Mouse (Mus musculus) midbrain, embryonic 11.5 days (tissue): ENCODE measurements around the gene Sptbn4. TPM values are rescaled to one million over a fixed set of nuclear protein-coding genes. Genes with fewer than 3 reads are reported as not detected.

Experiments
- ATAC-seq: fragments of 200-750 bp; cut with Nextera tagmentation; 2 replicates; pipeline ENCODE4 v1.8.0; 2017; ENCODE audit warnings: moderate TSS enrichment, moderate library complexity; ENCODE audit not compliant: low FRiP score
- DNase-seq: peaks from one replicate; pipeline ENCODE4 v3.0.0; 2015; ENCODE audit warnings: low spot score; ENCODE audit errors: missing footprints
- H3K27ac ChIP-seq: fragments of 300-500 bp; sonication (generic); 2 replicates; pipeline ENCODE4 v1.5.1; 2014; ENCODE audit warnings: low read depth, low read length
- H3K27me3 ChIP-seq: fragments of 300-500 bp; sonication (generic); 2 replicates; pipeline ENCODE4 v1.6.1; 2014; ENCODE audit warnings: mild to moderate bottlenecking, low read length, moderate library complexity, mixed read lengths; ENCODE audit not compliant: control insufficient read depth, insufficient read depth
- H3K36me3 ChIP-seq: fragments of 300-500 bp; sonication (generic); 2 replicates; pipeline ENCODE4 v1.6.1; 2014; ENCODE audit warnings: mild to moderate bottlenecking, low read length, moderate library complexity, mixed read lengths; ENCODE audit not compliant: control insufficient read depth, insufficient read depth
- H3K4me1 ChIP-seq: fragments of 300-500 bp; sonication (generic); 2 replicates; pipeline ENCODE4 v1.6.1; 2014; ENCODE audit warnings: low read length; ENCODE audit not compliant: control insufficient read depth, insufficient read depth
- H3K4me2 ChIP-seq: fragments of 300-500 bp; sonication (generic); 2 replicates; pipeline ENCODE4 v1.6.1; 2014; ENCODE audit warnings: mild to moderate bottlenecking, moderate library complexity
- H3K4me3 ChIP-seq: fragments of 300-500 bp; sonication (generic); 2 replicates; pipeline ENCODE4 v1.5.1; 2014; ENCODE audit warnings: low read depth, low read length
- H3K9ac ChIP-seq: fragments of 300-500 bp; sonication (generic); 2 replicates; pipeline ENCODE4 v1.6.1; 2014; ENCODE audit warnings: low read length
- H3K9me3 ChIP-seq: fragments of 300-500 bp; sonication (generic); 2 replicates; pipeline ENCODE4 v1.6.1; 2016; ENCODE audit warnings: low read length; ENCODE audit not compliant: control insufficient read depth
- WGBS: fragments of 180-500 bp; shearing (Covaris S2); extraction: QIAGEN DNeasy Blood & Tissue Kit; methylation state at CpG from one replicate; pipeline ENCODE4 v1.1.7; 2014; 5-methylcytosine and 5-hydroxymethylcytosine counted together
- polyA plus RNA-seq: library from polyadenylated mRNA; unstranded; fragments of >200 nt; fragmentation: Nextera tagmentation; extraction: Ambion mirVana; gene quantifications from 2 replicates; pipeline ENCODE4 v1.2.1, GENCODE M21; 2014

The Sptbn4 gene
- polyA plus RNA-seq, 1 experiment from 2014 or later, result 0.31 TPM

GRCm38 (mm10) chr7:27339114-27339513 lies 108.4 kb downstream of the Sptbn4 start:
- Histone ChIP-seq H3K4me2 (peak overlapping the region; percentile 13; the same call in 1 of the 2 replicates), H3K9ac (no peak overlapping the region), H3K27me3 (peaks cover 33% of the 10 kb centered on the region), H3K4me1 (peaks cover 22% of the 10 kb centered on the region), H3K27ac (no peak overlapping the region), H3K9me3 (no peaks in the 10 kb centered on the region), H3K36me3 (peaks cover 2% of the 10 kb centered on the region; the same call in 1 of the 2 replicates), H3K4me3 (no peak overlapping the region)
- no peak for ATAC-seq
- DNase-seq, result no peak
- 60% methylated on average over 4 of the region's 4 CpGs for WGBS

DNA sequence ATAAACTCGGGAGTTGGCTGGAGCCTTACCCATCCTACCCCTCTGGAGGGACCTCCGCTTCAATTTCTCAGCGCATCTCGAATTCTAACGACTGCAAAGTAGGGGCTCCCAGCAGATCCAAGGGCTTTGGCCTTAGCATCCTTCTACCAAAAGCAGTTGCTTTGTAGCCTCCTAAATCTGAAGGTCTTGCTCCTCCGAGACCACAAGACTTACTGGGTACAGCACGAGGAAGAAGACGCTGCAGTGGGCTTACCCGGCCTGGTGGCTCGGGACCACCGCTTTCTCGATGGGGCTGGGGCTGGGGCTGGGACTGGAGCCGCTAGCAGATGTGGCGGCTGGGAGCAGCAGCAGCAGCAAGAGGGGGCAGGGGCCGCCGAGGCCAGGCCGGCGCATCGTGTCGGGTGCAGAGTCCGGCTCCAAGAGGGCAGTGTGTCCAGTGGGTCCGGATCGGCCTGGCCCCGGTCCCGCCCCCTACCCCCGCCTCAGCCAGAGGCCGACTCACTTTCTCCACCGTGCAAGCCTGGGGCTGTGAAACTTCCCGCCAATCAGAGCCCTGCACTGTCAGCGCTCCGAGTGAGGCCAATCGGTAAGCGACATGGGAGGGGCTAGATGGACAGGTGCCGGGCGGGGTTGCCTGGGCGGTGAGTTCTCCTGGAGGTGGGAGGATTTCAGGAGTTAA lies 110.2 kb downstream of the Sptbn4 start, which contains the start of gene Ltbp4:
Gene Ltbp4, minus strand, starts transcription at position 518 of the 679 bp plus-strand sequence.
- H3K4me3 ChIP-seq, result peak within 1 kb of the TSS; percentile 40
- H3K27ac ChIP-seq, result no peak within 1 kb of the TSS
- H3K4me2 ChIP-seq, result peak within 1 kb of the TSS; percentile 76
- peak; percentile 60 for ATAC-seq
- H3K9ac ChIP-seq, result peak within 1 kb of the TSS; percentile 53
- under 1% methylated on average over 36 of the region's 36 CpGs for WGBS
- no peaks in the 10 kb centered on the region for H3K9me3 ChIP-seq
- H3K36me3 ChIP-seq, result peaks cover under 1% of the 10 kb centered on the region; the same call in 1 of the 2 replicates
- H3K27me3 ChIP-seq, result peaks cover 51% of the 10 kb centered on the region
- DNase-seq, result peak; percentile 93
- H3K4me1 ChIP-seq, result peaks cover 40% of the 10 kb centered on the region

DNA sequence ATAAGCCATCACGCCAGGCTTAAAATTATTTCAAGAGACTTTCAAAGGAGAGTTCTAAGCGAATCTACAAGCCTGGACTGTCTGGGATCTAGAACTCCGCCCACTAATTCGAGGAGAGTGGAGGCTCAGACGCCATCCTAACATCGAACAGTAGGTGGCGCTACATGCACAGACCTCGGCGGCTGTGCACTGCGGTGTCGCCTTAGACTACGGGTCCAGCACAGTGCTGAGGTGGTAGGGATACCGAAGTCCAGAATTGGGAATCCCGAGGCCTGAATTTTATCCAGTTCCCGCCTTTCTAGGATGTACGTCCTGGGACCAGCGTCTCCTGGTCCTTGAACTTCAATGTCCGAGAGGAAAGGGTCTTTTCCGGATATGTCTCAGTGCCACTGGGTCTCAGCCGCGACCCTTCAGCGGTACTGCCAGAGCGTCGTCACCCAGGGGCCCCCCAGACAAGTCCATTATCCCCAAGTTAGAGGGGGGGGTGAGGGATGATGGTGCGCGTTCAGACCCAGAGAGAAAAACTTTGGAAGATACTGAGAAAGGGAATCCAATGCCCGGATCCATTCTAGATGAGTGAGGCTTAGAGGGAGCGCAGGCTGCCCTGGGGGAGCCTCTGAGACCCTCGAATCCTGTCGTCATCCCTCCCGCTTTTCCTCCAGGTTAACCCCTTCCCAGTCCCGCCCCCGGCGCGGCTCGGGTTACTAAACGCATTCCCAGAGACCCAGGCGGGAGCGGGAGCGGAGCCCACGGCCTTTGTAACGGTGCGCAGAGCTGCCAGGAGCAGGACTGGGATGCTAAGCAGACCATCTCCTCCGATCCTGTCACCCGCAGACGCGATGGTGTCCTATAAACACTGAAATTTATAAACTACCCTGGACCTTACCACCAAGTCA lies 111.3 kb downstream of the Sptbn4 start:
- Histone ChIP-seq H3K9ac (peak overlapping the region; percentile 53), H3K36me3 (no peaks in the 10 kb centered on the region), H3K27ac (no peak overlapping the region), H3K4me3 (peak overlapping the region; percentile 40), H3K4me2 (peak overlapping the region; percentile 76), H3K4me1 (peaks cover 41% of the 10 kb centered on the region), H3K27me3 (peaks cover 62% of the 10 kb centered on the region), H3K9me3 (no peaks in the 10 kb centered on the region)
- WGBS, result under 1% methylated on average over 47 of the region's 47 CpGs
- ATAC-seq (peak; percentile 78), DNase-seq (peak; percentile 99)

DNA sequence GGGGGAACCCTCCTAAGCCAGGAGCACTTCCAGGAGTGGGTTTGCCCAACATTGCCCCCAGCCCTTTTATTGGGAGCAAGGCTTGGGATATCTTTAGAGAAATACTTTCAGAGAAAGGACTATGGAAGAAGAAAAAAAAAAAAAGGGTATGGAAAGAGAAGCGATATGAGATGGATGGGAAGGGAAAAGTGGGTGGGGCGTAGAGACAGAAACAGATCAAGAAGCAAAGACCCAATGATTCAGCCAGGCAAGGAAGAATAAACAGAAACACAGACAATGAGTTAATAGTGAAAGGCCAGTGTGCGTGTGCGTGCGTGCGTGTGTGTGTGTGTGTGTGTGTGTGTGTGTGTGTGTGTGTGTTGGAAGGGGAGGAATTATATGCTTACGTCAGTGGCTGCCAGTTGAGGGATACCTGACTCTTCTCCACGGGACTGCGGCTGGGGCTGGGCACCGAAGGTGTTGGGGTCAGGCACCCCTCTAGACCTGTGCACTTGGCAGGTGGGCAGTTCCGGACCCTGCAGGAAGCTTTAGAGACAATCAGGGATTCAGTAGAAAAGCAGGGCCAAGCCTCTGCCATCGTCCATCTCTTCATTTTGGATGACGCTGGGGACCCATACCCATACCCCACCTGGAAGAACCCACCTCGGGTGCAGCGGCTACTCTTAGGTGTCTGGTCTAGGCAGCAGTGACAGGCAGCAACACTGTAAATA lies 112.3 kb downstream of the Sptbn4 start:
- Histone ChIP-seq H3K4me2 (no peak overlapping the region), H3K9ac (no peak overlapping the region; the same call in 1 of the 2 replicates), H3K4me3 (no peak overlapping the region; the same call in 1 of the 2 replicates), H3K27ac (no peak overlapping the region), H3K9me3 (no peaks in the 10 kb centered on the region), H3K27me3 (peaks cover 72% of the 10 kb centered on the region), H3K36me3 (no peaks in the 10 kb centered on the region), H3K4me1 (peaks cover 47% of the 10 kb centered on the region)
- 58% methylated on average over 15 of the region's 15 CpGs for WGBS
- ATAC-seq (no peak), DNase-seq (no peak)

- Histone ChIP-seq H3K9me3 (no peaks in the 10 kb centered on the region), H3K36me3 (no peaks in the 10 kb centered on the region), H3K4me1 (peaks cover 50% of the 10 kb centered on the region), H3K9ac (no peak overlapping the region; the same call in 1 of the 2 replicates), H3K27me3 (peaks cover 79% of the 10 kb centered on the region), H3K4me3 (no peak overlapping the region; the same call in 1 of the 2 replicates), H3K4me2 (peak overlapping the region; percentile 7; the same call in 1 of the 2 replicates), H3K27ac (no peak overlapping the region)
- WGBS, result under 1% methylated on average over 32 of the region's 32 CpGs
- DNase-seq, result no peak
- ATAC-seq, result no peak
Measured at GRCm38 (mm10) chr7:27334405-27334911, 113.0 kb downstream of the Sptbn4 start.

GRCm38 (mm10) chr7:27333316-27333941 lies 114.1 kb downstream of the Sptbn4 start:
- no peaks in the 10 kb centered on the region for H3K36me3 ChIP-seq
- H3K9me3 ChIP-seq, result no peaks in the 10 kb centered on the region
- peaks cover 52% of the 10 kb centered on the region for H3K4me1 ChIP-seq
- peak overlapping the region; percentile 68 for H3K4me2 ChIP-seq
- DNase-seq (peak; percentile 91), ATAC-seq (no peak)
- peak overlapping the region; percentile 35 for H3K4me3 ChIP-seq
- peaks cover 84% of the 10 kb centered on the region for H3K27me3 ChIP-seq
- H3K27ac ChIP-seq, result no peak overlapping the region
- H3K9ac ChIP-seq, result peak overlapping the region; percentile 44
- 2% methylated on average over 58 of the region's 77 CpGs for WGBS

DNA sequence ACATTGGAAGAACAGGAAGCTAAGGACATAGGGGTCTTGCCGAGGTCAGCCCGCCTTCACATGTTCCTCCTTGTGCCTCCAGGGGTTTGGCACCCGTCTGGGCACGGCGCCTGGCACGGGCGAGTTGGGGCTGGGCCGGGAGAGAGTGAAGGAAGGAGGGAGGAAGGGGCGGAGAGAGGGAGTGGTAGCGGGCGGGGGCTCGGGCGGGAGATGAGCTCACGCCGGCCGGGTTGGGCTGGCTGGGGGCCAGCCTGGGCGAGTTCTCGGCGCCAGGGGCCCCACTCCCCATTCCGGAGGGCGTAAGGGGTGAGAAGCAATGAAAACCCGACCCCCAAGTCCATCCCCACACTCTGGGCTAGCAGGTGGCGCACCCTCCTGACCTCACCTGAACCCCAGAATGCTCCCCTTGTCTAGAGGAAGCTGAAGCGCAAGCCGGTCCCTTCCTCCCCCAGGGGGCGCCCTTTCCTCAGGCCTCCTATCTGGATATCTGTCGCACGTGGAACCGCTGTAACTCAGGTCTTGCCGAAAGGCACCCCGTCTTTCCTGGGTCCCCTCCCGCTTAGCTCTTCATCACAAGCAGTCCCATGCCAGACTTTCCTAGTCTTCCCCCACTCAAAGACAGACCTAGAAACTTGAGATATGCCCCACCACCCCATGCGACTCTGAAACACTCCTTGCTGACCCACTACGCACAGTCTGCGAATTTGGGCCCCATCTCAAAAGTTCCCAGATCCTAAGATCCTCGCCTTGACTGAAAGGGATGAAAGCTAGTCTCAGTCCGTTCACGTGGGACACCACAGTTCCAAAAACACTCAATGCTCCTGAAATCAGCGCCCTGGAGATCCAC lies 114.9 kb downstream of the Sptbn4 start:
- H3K4me2 ChIP-seq, result peak overlapping the region; percentile 68
- WGBS, result 1% methylated on average over 38 of the region's 39 CpGs
- H3K4me1 ChIP-seq, result peaks cover 50% of the 10 kb centered on the region
- ATAC-seq, result no peak
- peaks cover 85% of the 10 kb centered on the region for H3K27me3 ChIP-seq
- DNase-seq, result peak; percentile 98
- no peak overlapping the region; the same call in 1 of the 2 replicates for H3K9ac ChIP-seq
- H3K36me3 ChIP-seq, result no peaks in the 10 kb centered on the region
- H3K9me3 ChIP-seq, result no peaks in the 10 kb centered on the region
- H3K27ac ChIP-seq, result no peak overlapping the region
- H3K4me3 ChIP-seq, result peak overlapping the region; percentile 35
